Mouse (Mus musculus) heart, postnatal 0 days (tissue): ENCODE results near the gene Nudt13.

Source experiments
- CTCF ChIP-seq: IDR thresholded peaks from 2 replicates; pipeline ENCODE4 v1.5.1; 2016; ENCODE audit warnings: antibody characterized with exemption, control low read depth, low read depth
- EP300 ChIP-seq: IDR thresholded peaks from 2 replicates; pipeline ENCODE4 v1.6.1; 2016; ENCODE audit warnings: antibody characterized with exemption, low read depth

GRCm38 (mm10) chr14:20339415-20339814, 44.9 kb downstream of the Nudt13 start:
- no peak for TF ChIP-seq CTCF
- TF ChIP-seq EP300, result no peak
